Mouse (Mus musculus): Measurements from ENCODE around the gene Apol9a. TPM values are rescaled to one million over a fixed set of nuclear protein-coding genes. Genes with fewer than 3 reads are reported as not detected.

Apol9a gene
- total and polyA plus RNA-seq, 3 experiments: not detected

DNA sequence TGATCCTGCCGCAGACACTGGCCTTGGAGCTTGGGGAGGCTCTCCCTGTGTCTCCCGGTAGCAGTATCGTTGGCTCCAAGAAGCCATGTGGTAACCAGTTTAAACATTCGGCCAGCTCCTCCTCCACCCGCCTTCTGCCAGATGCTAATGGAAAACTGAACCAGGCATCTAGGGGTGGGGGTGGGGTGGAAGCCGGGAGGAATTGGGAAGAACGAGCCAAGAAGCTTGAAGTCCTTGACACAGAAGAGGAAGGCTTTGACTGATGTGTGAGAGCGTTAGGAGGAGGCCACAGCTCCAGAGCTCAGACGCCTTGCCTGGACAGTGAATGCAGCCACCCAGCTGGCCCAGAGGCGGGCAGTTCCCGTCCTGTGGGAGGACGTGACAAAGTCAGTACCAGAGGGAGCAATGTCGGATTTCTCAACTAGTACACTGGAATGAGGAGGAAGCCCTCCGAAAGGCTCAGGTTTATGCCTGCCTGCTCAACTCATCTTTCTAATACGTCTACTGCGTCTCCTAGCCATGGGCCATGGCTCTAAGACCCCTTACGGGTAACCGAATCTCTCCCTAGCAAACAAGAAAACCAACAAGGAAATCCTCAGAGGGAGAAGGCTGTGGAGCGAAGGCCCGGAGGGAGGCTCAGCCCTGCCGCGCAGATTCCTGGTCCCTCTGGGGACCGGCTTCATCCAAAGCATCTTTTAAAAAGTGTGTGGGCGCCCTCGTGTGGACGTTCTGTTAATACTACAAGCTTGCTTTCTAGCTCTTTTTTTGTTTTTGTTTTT, 44.0 kb downstream of the Apol9a start (continued):
- TF ChIP-seq USF2 (IDR thresholded peaks at IDR 0.05; ENCODE audit: borderline replicate concordance in 1 of 2, insufficient read depth in 1 of 2, low read depth in 1 of 2, low read length in 2 of 2): no peak

DNA sequence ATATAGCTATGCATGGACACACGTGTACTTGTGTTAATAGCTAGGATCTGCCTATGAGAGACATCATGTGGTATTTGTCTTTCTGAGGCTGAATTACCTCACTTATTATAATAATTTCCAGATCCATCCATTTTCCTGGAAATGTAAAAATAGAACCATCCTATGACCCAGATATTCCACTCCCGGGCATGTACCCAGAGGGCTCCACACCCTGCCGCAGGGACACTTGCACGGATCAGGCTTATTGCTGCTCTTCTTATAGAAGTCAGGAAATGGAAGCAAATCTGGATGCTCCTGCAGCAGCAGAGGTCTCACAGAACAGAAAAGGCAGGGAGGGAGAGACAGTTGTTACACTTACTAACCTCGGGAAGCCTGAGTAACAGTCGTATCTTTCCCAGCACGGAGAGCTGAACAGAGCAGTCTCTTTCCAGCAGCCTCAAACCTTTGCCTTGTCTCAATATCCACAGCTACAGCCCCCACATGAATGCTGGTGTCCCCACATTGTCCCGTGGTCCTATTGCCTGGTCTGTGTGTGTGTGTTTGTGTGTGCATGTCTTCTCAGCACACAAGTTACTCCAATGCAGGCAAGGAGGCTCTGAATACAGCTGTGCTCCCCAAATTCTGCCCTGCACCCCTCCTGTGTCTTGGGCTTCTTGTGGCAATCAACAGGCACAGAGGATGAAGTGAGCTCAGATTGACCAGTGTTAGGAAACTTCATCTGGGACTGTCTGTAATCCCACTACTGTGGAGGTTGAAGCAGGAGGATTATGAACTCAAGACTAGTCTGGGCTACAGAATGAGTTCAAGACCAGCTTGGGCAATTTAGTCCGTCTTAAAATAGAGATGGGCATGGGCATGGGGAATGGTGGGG, 45.0 kb downstream of the Apol9a start:
- H3K4me1 ChIP-seq (ENCODE audit: control insufficient read depth in 1 of 2, insufficient read depth in 2 of 2, low read length in 2 of 2): peaks cover 0 to 5% of the 10 kb centered on the region in 2 experiments; a peak in 1 of 4 replicates
- no peak for DNase-seq (ENCODE audit: low read depth, low spot score)
- TF ChIP-seq USF2 (IDR thresholded peaks at IDR 0.05; ENCODE audit: borderline replicate concordance in 1 of 2, insufficient read depth in 1 of 2, low read depth in 1 of 2, low read length in 2 of 2) (no peak), ZMIZ1 (IDR thresholded peaks at IDR 0.05; ENCODE audit: low read depth, low read length) (no peak), NELFE (IDR thresholded peaks at IDR 0.05; ENCODE audit: low read depth, low read length) (no peak), POLR2AphosphoS2 (IDR thresholded peaks at IDR 0.05; ENCODE audit: low read length) (no peak), POLR2AphosphoS5 (IDR thresholded peaks at IDR 0.05; ENCODE audit: borderline replicate concordance, low read depth, low read length) (no peak), CTCF (IDR thresholded peaks at IDR 0.05 in 2 of 3, conservative IDR thresholded peaks at IDR 0.05 in 1 of 3; ENCODE audit: control insufficient read depth in 1 of 3, insufficient read depth in 1 of 3, low read depth in 2 of 3, low read length in 3 of 3, poor library complexity in 1 of 3, severe bottlenecking in 1 of 3) (no peak), ELF1 (IDR thresholded peaks at IDR 0.05; ENCODE audit: low read depth, low read length) (no peak), NRF1 (IDR thresholded peaks at IDR 0.05; ENCODE audit: insufficient read depth, low read depth, low read length, poor library complexity, severe bottlenecking) (no peak), MYB (IDR thresholded peaks at IDR 0.05; ENCODE audit: low read depth, low read length) (no peak), ZKSCAN1 (IDR thresholded peaks at IDR 0.05; ENCODE audit: low read depth, low read length) (no peak), KAT2A (conservative IDR thresholded peaks at IDR 0.05; ENCODE audit: low read depth, low read length) (no peak), GABPA (IDR thresholded peaks at IDR 0.05; ENCODE audit: low read depth, low read length) (no peak)
- H3K4me3 ChIP-seq (ENCODE audit: control insufficient read depth in 1 of 2, insufficient read depth in 1 of 2, low read depth in 2 of 2, low read length in 2 of 2): no peak overlapping the region
- no peak overlapping the region for H3K9ac ChIP-seq (ENCODE audit: control insufficient read depth, low read depth, low read length, poor library complexity, severe bottlenecking)
- H3K27ac ChIP-seq (ENCODE audit: control insufficient read depth, low read depth, low read length): no peak overlapping the region
- no peaks in the 10 kb centered on the region for H3K27me3 ChIP-seq (ENCODE audit: control insufficient read depth in 1 of 2, insufficient read depth in 2 of 2, low read length in 2 of 2)
- no peaks in the 10 kb centered on the region for H3K36me3 ChIP-seq (ENCODE audit: control insufficient read depth in 1 of 2, insufficient read depth in 2 of 2, low read length in 2 of 2)
- no peaks in the 10 kb centered on the region for H3K9me3 ChIP-seq (replicated peaks; ENCODE audit: insufficient read depth, low read length)
- H3K79me2 ChIP-seq (ENCODE audit: control insufficient read depth, insufficient read depth, low read length, poor library complexity): no peaks in the 10 kb centered on the region

DNA sequence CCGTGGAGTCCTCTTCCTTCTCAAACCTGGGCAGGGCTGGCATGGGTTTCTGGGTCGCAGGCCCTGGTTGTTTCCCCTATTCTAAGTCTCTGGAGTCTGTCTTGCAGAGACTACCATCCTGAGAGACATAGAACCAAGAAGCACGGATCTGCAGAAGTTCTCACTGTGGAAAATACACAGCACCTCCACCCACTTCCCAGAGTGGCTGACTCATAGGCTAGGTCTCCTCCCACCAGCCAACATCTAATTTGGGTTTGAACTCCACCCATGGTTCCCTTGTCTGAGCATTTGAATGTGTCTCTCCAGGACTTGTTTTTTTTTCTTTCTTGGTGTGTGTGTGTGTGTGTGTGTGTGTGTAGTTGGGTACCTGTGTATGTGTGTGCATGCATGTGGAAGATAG, 46.9 kb downstream of the Apol9a start:
- H3K9ac ChIP-seq (ENCODE audit: control insufficient read depth, low read depth, low read length, poor library complexity, severe bottlenecking): no peak overlapping the region
- DNase-seq (ENCODE audit: low read depth, low spot score): peak; percentile 34
- no peak for TF ChIP-seq RAD21 (IDR thresholded peaks at IDR 0.05; ENCODE audit: low read depth, low read length)
- TF ChIP-seq ZNF384 (IDR thresholded peaks at IDR 0.05; ENCODE audit: low read depth, low read length): peak; percentile 8; the same call in 1 of the 2 replicates
- TF ChIP-seq KAT2A (conservative IDR thresholded peaks at IDR 0.05; ENCODE audit: low read depth, low read length): no peak
- H3K4me1 ChIP-seq (ENCODE audit: control insufficient read depth in 1 of 2, insufficient read depth in 2 of 2, low read length in 2 of 2): peaks cover 0 to 5% of the 10 kb centered on the region in 2 experiments; a peak in 1 of 4 replicates
- H3K4me3 ChIP-seq (ENCODE audit: control insufficient read depth in 1 of 2, insufficient read depth in 1 of 2, low read depth in 2 of 2, low read length in 2 of 2): no peak overlapping the region
- H3K27ac ChIP-seq (ENCODE audit: control insufficient read depth, low read depth, low read length): no peak overlapping the region
- H3K9me3 ChIP-seq (replicated peaks; ENCODE audit: insufficient read depth, low read length): no peaks in the 10 kb centered on the region
- H3K79me2 ChIP-seq (ENCODE audit: control insufficient read depth, insufficient read depth, low read length, poor library complexity): no peaks in the 10 kb centered on the region
- H3K27me3 ChIP-seq (ENCODE audit: control insufficient read depth in 1 of 2, insufficient read depth in 2 of 2, low read length in 2 of 2): no peaks in the 10 kb centered on the region
- H3K36me3 ChIP-seq (ENCODE audit: control insufficient read depth in 1 of 2, insufficient read depth in 2 of 2, low read length in 2 of 2): no peaks in the 10 kb centered on the region
